Mouse (Mus musculus): ENCODE results near the gene Rnf216. TPM values are rescaled to one million over a fixed set of nuclear protein-coding genes. Genes with fewer than 3 reads are reported as not detected.

Gene Rnf216
- polyA plus RNA-seq, 1 experiment from 2014 or later, result 34.9 TPM

GRCm38 (mm10) chr5:143129101-143129500 lies 16.3 kb upstream of the Rnf216 start:
- Histone ChIP-seq H3K27me3 (replicated peaks) (no peaks in the 10 kb centered on the region), H3K4me3 (replicated peaks) (no peak overlapping the region), H3K4me2 (replicated peaks) (no peak overlapping the region), H3K9me3 (no peaks in the 10 kb centered on the region), H3K9ac (no peak overlapping the region), H3K27ac (no peak overlapping the region), H3K4me1 (replicated peaks) (no peaks in the 10 kb centered on the region), H3K36me3 (no peaks in the 10 kb centered on the region)
- 88% methylated on average over 16 of the region's 16 CpGs for WGBS
- ATAC-seq, result no peak

GRCm38 (mm10) chr5:143127837-143128236 lies 15.0 kb upstream of the Rnf216 start:
- no peak for ATAC-seq
- no peaks in the 10 kb centered on the region for H3K4me1 ChIP-seq (replicated peaks)
- 80% methylated on average over 8 of the region's 8 CpGs for WGBS

GRCm38 (mm10) chr5:143126908-143127307 lies 14.1 kb upstream of the Rnf216 start:
- Histone ChIP-seq H3K4me3 (replicated peaks) (no peak overlapping the region), H3K4me2 (replicated peaks) (no peak overlapping the region), H3K9ac (no peak overlapping the region), H3K4me1 (replicated peaks) (no peaks in the 10 kb centered on the region), H3K36me3 (no peaks in the 10 kb centered on the region), H3K27me3 (replicated peaks) (no peaks in the 10 kb centered on the region), H3K9me3 (no peaks in the 10 kb centered on the region), H3K27ac (no peak overlapping the region)
- no peak for ATAC-seq
- 56% methylated on average over 4 of the region's 4 CpGs for WGBS

More at GRCm38 (mm10) chr5:143127837-143128236, 15.0 kb upstream of the Rnf216 start:
- H3K9ac ChIP-seq, result no peak overlapping the region
- H3K27me3 ChIP-seq (replicated peaks), result no peaks in the 10 kb centered on the region
- no peak overlapping the region for H3K27ac ChIP-seq
- H3K36me3 ChIP-seq, result no peaks in the 10 kb centered on the region
- no peaks in the 10 kb centered on the region for H3K9me3 ChIP-seq
- no peak overlapping the region for H3K4me2 ChIP-seq (replicated peaks)
- no peak overlapping the region for H3K4me3 ChIP-seq (replicated peaks)

- H3K4me3 ChIP-seq (replicated peaks), result no peak overlapping the region
- ATAC-seq, result no peak
- H3K4me1 ChIP-seq (replicated peaks), result no peaks in the 10 kb centered on the region
- no peaks in the 10 kb centered on the region for H3K27me3 ChIP-seq (replicated peaks)
- no peak overlapping the region for H3K9ac ChIP-seq
- no peak overlapping the region for H3K4me2 ChIP-seq (replicated peaks)
- H3K27ac ChIP-seq, result no peak overlapping the region
- no peaks in the 10 kb centered on the region for H3K36me3 ChIP-seq
- H3K9me3 ChIP-seq, result no peaks in the 10 kb centered on the region
- 90% methylated on average over 8 of the region's 9 CpGs for WGBS
Observed at GRCm38 (mm10) chr5:143126089-143126488, 13.3 kb upstream of the Rnf216 start.

GRCm38 (mm10) chr5:143125601-143126000 lies 12.8 kb upstream of the Rnf216 start:
- Histone ChIP-seq H3K9ac (no peak overlapping the region), H3K27ac (no peak overlapping the region), H3K4me3 (replicated peaks) (no peak overlapping the region), H3K9me3 (no peaks in the 10 kb centered on the region), H3K4me1 (replicated peaks) (no peaks in the 10 kb centered on the region), H3K36me3 (no peaks in the 10 kb centered on the region), H3K27me3 (replicated peaks) (no peaks in the 10 kb centered on the region), H3K4me2 (replicated peaks) (no peak overlapping the region)
- ATAC-seq, result no peak
- 64% methylated on average over 7 of the region's 7 CpGs for WGBS

GRCm38 (mm10) chr5:143124805-143125378 lies 12.1 kb upstream of the Rnf216 start:
- Histone ChIP-seq H3K36me3 (no peaks in the 10 kb centered on the region), H3K4me3 (replicated peaks) (no peak overlapping the region), H3K9me3 (no peaks in the 10 kb centered on the region), H3K4me1 (replicated peaks) (no peaks in the 10 kb centered on the region), H3K27ac (no peak overlapping the region), H3K27me3 (replicated peaks) (no peaks in the 10 kb centered on the region), H3K4me2 (replicated peaks) (no peak overlapping the region), H3K9ac (no peak overlapping the region)
- ATAC-seq, result no peak
- 82% methylated on average over 4 of the region's 4 CpGs for WGBS

- no peaks in the 10 kb centered on the region for H3K27me3 ChIP-seq (replicated peaks)
- no peaks in the 10 kb centered on the region for H3K9me3 ChIP-seq
- H3K4me2 ChIP-seq (replicated peaks), result no peak overlapping the region
- no peak overlapping the region for H3K4me3 ChIP-seq (replicated peaks)
- H3K4me1 ChIP-seq (replicated peaks), result no peaks in the 10 kb centered on the region
- no peak for ATAC-seq
- no peak overlapping the region for H3K27ac ChIP-seq
- WGBS, result 24% methylated on average over 1 of the region's 1 CpGs
- no peak overlapping the region for H3K9ac ChIP-seq
- no peaks in the 10 kb centered on the region for H3K36me3 ChIP-seq
Observed at GRCm38 (mm10) chr5:143122673-143123072, 9.9 kb upstream of the Rnf216 start.

- Histone ChIP-seq H3K4me1 (replicated peaks) (no peaks in the 10 kb centered on the region), H3K4me2 (replicated peaks) (no peak overlapping the region), H3K36me3 (no peaks in the 10 kb centered on the region), H3K27ac (no peak overlapping the region), H3K9me3 (no peaks in the 10 kb centered on the region), H3K9ac (no peak overlapping the region), H3K4me3 (replicated peaks) (no peak overlapping the region), H3K27me3 (replicated peaks) (no peaks in the 10 kb centered on the region)
- 75% methylated on average over 8 of the region's 8 CpGs for WGBS
- ATAC-seq, result no peak
Observed at GRCm38 (mm10) chr5:143122125-143122524, 9.3 kb upstream of the Rnf216 start.

GRCm38 (mm10) chr5:143106842-143107241 lies 6.0 kb downstream of the Rnf216 start:
- Histone ChIP-seq H3K4me3 (replicated peaks) (no peak overlapping the region), H3K9ac (no peak overlapping the region), H3K36me3 (no peaks in the 10 kb centered on the region), H3K27me3 (replicated peaks) (no peaks in the 10 kb centered on the region), H3K27ac (no peak overlapping the region), H3K4me2 (replicated peaks) (no peak overlapping the region), H3K4me1 (replicated peaks) (peaks cover 8% of the 10 kb centered on the region), H3K9me3 (no peaks in the 10 kb centered on the region)
- ATAC-seq, result no peak
- 85% methylated on average over 3 of the region's 3 CpGs for WGBS

GRCm38 (mm10) chr5:143103231-143103630 lies 9.6 kb downstream of the Rnf216 start:
- H3K27ac ChIP-seq, result no peak overlapping the region
- no peak for ATAC-seq
- WGBS, result 89% methylated on average over 2 of the region's 2 CpGs

GRCm38 (mm10) chr5:143101626-143102025 lies 11.2 kb downstream of the Rnf216 start:
- H3K4me3 ChIP-seq (replicated peaks), result no peak overlapping the region
- H3K27me3 ChIP-seq (replicated peaks), result no peaks in the 10 kb centered on the region
- H3K27ac ChIP-seq, result no peak overlapping the region
- 74% methylated on average over 1 of the region's 1 CpGs for whole genome bisulfite sequencing
- no peaks in the 10 kb centered on the region for H3K9me3 ChIP-seq
- peaks cover 8% of the 10 kb centered on the region; the same call in 1 of the 2 replicates for H3K4me1 ChIP-seq (replicated peaks)
- H3K36me3 ChIP-seq, result no peaks in the 10 kb centered on the region
- ATAC-seq, result no peak
- no peak overlapping the region for H3K9ac ChIP-seq
- no peak overlapping the region for H3K4me2 ChIP-seq (replicated peaks)

More at GRCm38 (mm10) chr5:143103231-143103630, 9.6 kb downstream of the Rnf216 start:
- H3K27me3 ChIP-seq (replicated peaks), result no peaks in the 10 kb centered on the region
- no peaks in the 10 kb centered on the region for H3K36me3 ChIP-seq
- H3K4me3 ChIP-seq (replicated peaks), result no peak overlapping the region
- H3K4me1 ChIP-seq (replicated peaks), result peaks cover 8% of the 10 kb centered on the region; the same call in 1 of the 2 replicates
- no peak overlapping the region for H3K4me2 ChIP-seq (replicated peaks)
- no peaks in the 10 kb centered on the region for H3K9me3 ChIP-seq
- H3K9ac ChIP-seq, result no peak overlapping the region

- no peak for ATAC-seq
- H3K27me3 ChIP-seq (replicated peaks), result no peaks in the 10 kb centered on the region
- no peak overlapping the region for H3K27ac ChIP-seq
- 87% methylated on average over 7 of the region's 7 CpGs for WGBS
- peaks cover 3% of the 10 kb centered on the region; the same call in 1 of the 2 replicates for H3K36me3 ChIP-seq
- H3K4me3 ChIP-seq (replicated peaks), result no peak overlapping the region
- H3K4me2 ChIP-seq (replicated peaks), result no peak overlapping the region
- H3K4me1 ChIP-seq (replicated peaks), result no peaks in the 10 kb centered on the region
- no peak overlapping the region for H3K9ac ChIP-seq
- no peaks in the 10 kb centered on the region for H3K9me3 ChIP-seq
Observed at GRCm38 (mm10) chr5:143095256-143095655, 17.5 kb downstream of the Rnf216 start.

GRCm38 (mm10) chr5:143092891-143093290 lies 19.9 kb downstream of the Rnf216 start:
- H3K4me3 ChIP-seq (replicated peaks), result no peak overlapping the region
- H3K27me3 ChIP-seq (replicated peaks), result no peaks in the 10 kb centered on the region
- WGBS, result 58% methylated on average over 3 of the region's 3 CpGs
- no peak overlapping the region for H3K9ac ChIP-seq
- no peak for ATAC-seq
- H3K27ac ChIP-seq, result no peak overlapping the region
- no peaks in the 10 kb centered on the region for H3K9me3 ChIP-seq
- H3K4me1 ChIP-seq (replicated peaks), result no peaks in the 10 kb centered on the region
- peaks cover 6% of the 10 kb centered on the region for H3K36me3 ChIP-seq
- H3K4me2 ChIP-seq (replicated peaks), result no peak overlapping the region

Data from intestine, embryonic 15.5 days (tissue).